Mouse (Mus musculus): ENCODE measurements around the gene Slc32a1. TPM values are rescaled to one million over a fixed set of nuclear protein-coding genes. Genes with fewer than 3 reads are reported as not detected.
A peak's percentile ranks its signal among the peaks of the same experiment; 100 is the strongest.

Gene Slc32a1
- polyA plus RNA-seq, 2 experiments, result 0.01 TPM; not detected in 1

- 7% methylated on average over 30 of the region's 30 CpGs for WGBS (ENCODE audit: insufficient replicate concordance)
- TF ChIP-seq EP300 (IDR thresholded peaks at IDR 0.05; ENCODE audit: low read depth) (no peak), CTCF (IDR thresholded peaks at IDR 0.05; ENCODE audit: low read depth) (no peak)
- peaks cover 99% of the 10 kb centered on the region for H3K27me3 ChIP-seq (ENCODE audit: control insufficient read depth, insufficient read depth, low read length)
Measured at GRCm38 (mm10) chr2:158611726-158612670, 1.4 kb downstream of the Slc32a1 start.

GRCm38 (mm10) chr2:158612671-158613250 is 2.2 kb downstream of the Slc32a1 start:
- no peak overlapping the region for H3K4me2 ChIP-seq (ENCODE audit: low read depth)
- no peak overlapping the region for H3K4me3 ChIP-seq (ENCODE audit: insufficient read depth in 1 of 2, low read depth in 2 of 2, low read length in 2 of 2)
- no peak for ATAC-seq (ENCODE audit: insufficient read depth)
- no peak overlapping the region for H3K9ac ChIP-seq (replicated peaks)
- no peak for DNase-seq (ENCODE audit: low read depth in 3 of 3, low spot score in 3 of 3)
- no peak for TF ChIP-seq EP300 (IDR thresholded peaks at IDR 0.05; ENCODE audit: low read depth)
- TF ChIP-seq CTCF (IDR thresholded peaks at IDR 0.05; ENCODE audit: low read depth), result no peak
- peaks cover 99% of the 10 kb centered on the region for H3K27me3 ChIP-seq (ENCODE audit: control insufficient read depth, insufficient read depth, low read length)
- WGBS (ENCODE audit: insufficient replicate concordance), result 8% methylated on average over 10 of the region's 10 CpGs
- H3K9me3 ChIP-seq (ENCODE audit: control insufficient read depth, low read length), result no peaks in the 10 kb centered on the region
- no peaks in the 10 kb centered on the region for H3K4me1 ChIP-seq (replicated peaks; ENCODE audit: control insufficient read depth in 2 of 2, insufficient read depth in 2 of 2, low read length in 1 of 2)
- H3K27ac ChIP-seq, result no peak overlapping the region
- H3K36me3 ChIP-seq (replicated peaks; ENCODE audit: control insufficient read depth, insufficient read depth, low read depth), result no peaks in the 10 kb centered on the region

More at GRCm38 (mm10) chr2:158611726-158612670, 1.4 kb downstream of the Slc32a1 start:
- ATAC-seq (ENCODE audit: insufficient read depth) (no peak), DNase-seq (ENCODE audit: low read depth in 3 of 3, low spot score in 3 of 3) (no peak)
- Histone ChIP-seq H3K4me3 (ENCODE audit: insufficient read depth in 1 of 2, low read depth in 2 of 2, low read length in 2 of 2) (no peak overlapping the region), H3K36me3 (replicated peaks; ENCODE audit: control insufficient read depth, insufficient read depth, low read depth) (no peaks in the 10 kb centered on the region), H3K4me1 (replicated peaks; ENCODE audit: control insufficient read depth in 2 of 2, insufficient read depth in 2 of 2, low read length in 1 of 2) (no peaks in the 10 kb centered on the region), H3K9me3 (ENCODE audit: control insufficient read depth, low read length) (no peaks in the 10 kb centered on the region), H3K4me2 (ENCODE audit: low read depth) (no peak overlapping the region), H3K9ac (replicated peaks) (no peak overlapping the region), H3K27ac (no peak overlapping the region)

- H3K4me3 ChIP-seq (ENCODE audit: insufficient read depth in 1 of 2, low read depth in 2 of 2, low read length in 2 of 2), result no peak overlapping the region
- no peak overlapping the region for H3K27ac ChIP-seq
- H3K36me3 ChIP-seq (replicated peaks; ENCODE audit: control insufficient read depth, insufficient read depth, low read depth), result no peaks in the 10 kb centered on the region
- no peaks in the 10 kb centered on the region for H3K4me1 ChIP-seq (replicated peaks; ENCODE audit: control insufficient read depth in 2 of 2, insufficient read depth in 2 of 2, low read length in 1 of 2)
- WGBS (ENCODE audit: insufficient replicate concordance), result 6% methylated on average over 53 of the region's 53 CpGs
- ATAC-seq (ENCODE audit: insufficient read depth) (peak; percentile 31; the same call in 1 of the 2 replicates), DNase-seq (ENCODE audit: low read depth in 3 of 3, low spot score in 3 of 3) (peak; percentile 37 to 47 (median 43))
- H3K9ac ChIP-seq (replicated peaks), result no peak overlapping the region
- H3K9me3 ChIP-seq (ENCODE audit: control insufficient read depth, low read length), result no peaks in the 10 kb centered on the region
- no peak overlapping the region for H3K4me2 ChIP-seq (ENCODE audit: low read depth)
- peak; percentile 83 for TF ChIP-seq CTCF (IDR thresholded peaks at IDR 0.05; ENCODE audit: low read depth)
- TF ChIP-seq EP300 (IDR thresholded peaks at IDR 0.05; ENCODE audit: low read depth), result no peak
- peaks cover 97% of the 10 kb centered on the region for H3K27me3 ChIP-seq (ENCODE audit: control insufficient read depth, insufficient read depth, low read length)
Measured at GRCm38 (mm10) chr2:158613541-158614417, 3.2 kb downstream of the Slc32a1 start.

- H3K27me3 ChIP-seq (ENCODE audit: control insufficient read depth, insufficient read depth, low read length), result peaks cover 94% of the 10 kb centered on the region
- H3K9ac ChIP-seq (replicated peaks), result no peak overlapping the region
- no peak overlapping the region for H3K4me2 ChIP-seq (ENCODE audit: low read depth)
- no peak overlapping the region for H3K4me3 ChIP-seq (ENCODE audit: insufficient read depth in 1 of 2, low read depth in 2 of 2, low read length in 2 of 2)
- H3K27ac ChIP-seq, result no peak overlapping the region
- no peak for TF ChIP-seq CTCF (IDR thresholded peaks at IDR 0.05; ENCODE audit: low read depth)
- TF ChIP-seq EP300 (IDR thresholded peaks at IDR 0.05; ENCODE audit: low read depth), result no peak
- no peak for DNase-seq (ENCODE audit: low read depth in 3 of 3, low spot score in 3 of 3)
- no peaks in the 10 kb centered on the region for H3K36me3 ChIP-seq (replicated peaks; ENCODE audit: control insufficient read depth, insufficient read depth, low read depth)
- H3K9me3 ChIP-seq (ENCODE audit: control insufficient read depth, low read length), result no peaks in the 10 kb centered on the region
- WGBS (ENCODE audit: insufficient replicate concordance), result 3% methylated on average over 47 of the region's 47 CpGs
- ATAC-seq (ENCODE audit: insufficient read depth), result no peak
- no peaks in the 10 kb centered on the region for H3K4me1 ChIP-seq (replicated peaks; ENCODE audit: control insufficient read depth in 2 of 2, insufficient read depth in 2 of 2, low read length in 1 of 2)
Measured at GRCm38 (mm10) chr2:158614418-158614955, 3.9 kb downstream of the Slc32a1 start.
